Mouse (Mus musculus) R1 (cell line): ENCODE measurements around the gene Boc.

Experiments used
- DNase-seq: peaks from one replicate; pipeline ENCODE4 v3.0.0-alpha.2; 2018; ENCODE audit warnings: low read depth, low spot score

Gene Boc

GRCm38 (mm10) chr16:44527218-44527905 is 31.3 kb downstream of the Boc start:
- DNase-seq = no peak

- DNase-seq = no peak
These were observed 32.0 kb downstream of the Boc start for GRCm38 (mm10) chr16:44526689-44527088.

DNA sequence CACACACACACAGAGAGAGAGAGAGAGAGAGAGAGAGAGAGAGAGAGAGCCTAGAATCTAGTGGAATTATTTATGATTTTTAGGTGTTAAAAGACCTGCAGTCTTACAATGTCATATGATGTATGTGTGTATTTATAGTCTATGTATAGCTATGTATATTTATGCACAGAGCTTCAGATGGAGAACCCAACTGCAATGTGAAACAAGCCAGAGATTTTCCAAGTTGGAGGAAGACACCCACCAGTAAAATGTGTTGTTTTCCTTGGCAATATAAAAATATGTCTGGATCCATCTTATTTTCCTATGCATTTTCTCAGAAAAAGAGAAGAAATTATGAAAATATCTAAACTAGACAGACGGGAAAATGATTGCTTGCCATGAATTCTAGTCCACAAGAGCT is 32.7 kb downstream of the Boc start:
- DNase-seq = no peak

DNA sequence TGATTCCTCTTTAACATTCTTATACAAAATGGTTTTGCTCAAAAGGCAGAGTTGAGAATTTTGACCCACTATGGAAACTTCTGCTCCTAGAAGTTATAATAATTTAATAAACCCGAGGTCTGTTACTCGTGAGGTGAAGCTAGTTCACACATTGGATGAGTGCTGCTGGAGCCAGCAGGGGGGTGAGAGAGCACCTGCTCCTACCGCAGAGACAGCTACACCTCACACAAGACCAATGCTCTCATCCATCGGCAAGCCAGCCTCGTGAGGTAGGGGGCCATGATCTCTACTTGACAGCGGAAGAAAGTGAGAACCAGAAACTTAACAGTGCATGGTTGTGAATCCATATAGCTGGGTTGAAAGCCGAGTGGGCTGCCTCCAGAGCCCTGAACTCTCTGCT is 35.1 kb downstream of the Boc start:
- DNase-seq = no peak

DNA sequence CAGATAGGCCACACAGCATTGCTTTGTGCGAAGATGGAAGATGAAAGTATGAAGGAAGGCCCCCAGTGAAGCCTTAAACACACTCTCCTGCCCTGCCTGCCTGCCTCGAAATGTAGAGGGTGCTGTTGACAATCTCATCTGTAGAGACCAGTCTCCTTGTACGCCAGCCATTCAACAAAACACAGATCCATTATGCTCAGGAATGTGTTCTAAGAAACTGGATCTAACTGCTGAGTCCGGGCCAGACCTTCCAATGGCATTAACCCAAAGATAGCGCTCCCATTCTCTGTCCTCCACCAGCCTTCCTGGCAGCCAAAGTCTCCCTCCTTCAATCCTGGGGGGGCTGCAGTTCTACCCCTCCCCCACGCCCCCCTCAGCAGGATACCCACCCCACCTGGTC is 42.2 kb downstream of the Boc start:
- peak; percentile 39 for DNase-seq

DNA sequence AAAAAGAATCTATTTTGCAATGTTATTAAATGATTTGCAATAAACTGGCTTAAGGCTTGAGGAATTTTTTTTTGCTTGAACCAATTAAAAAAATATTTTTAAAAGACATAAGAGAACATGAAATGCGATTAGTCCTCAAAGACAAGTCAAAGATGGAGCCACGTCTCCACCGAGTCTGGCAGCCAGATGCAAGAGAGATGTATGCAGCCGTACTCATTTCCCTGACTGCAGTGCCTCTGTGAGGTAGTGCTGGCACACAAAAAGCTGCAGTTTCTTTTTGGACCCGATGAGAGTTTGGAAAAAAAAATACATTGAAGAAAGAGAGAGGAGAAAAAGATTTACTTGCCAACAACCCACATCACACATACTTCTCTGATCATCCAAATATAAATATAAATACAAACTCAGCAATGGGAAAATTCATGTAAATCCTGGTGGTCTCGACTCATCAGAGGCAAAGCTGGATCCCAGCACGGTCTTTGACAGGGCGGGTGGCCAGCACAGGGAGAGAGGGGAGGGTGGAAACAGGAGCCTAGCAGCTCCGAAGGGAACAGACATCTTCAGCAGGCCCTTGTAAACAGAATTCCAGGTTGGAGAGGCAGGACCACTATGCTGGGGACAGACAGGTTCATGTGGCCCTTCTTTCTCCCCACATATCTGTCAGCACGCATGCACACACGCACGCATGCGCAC is 48.0 kb downstream of the Boc start:
- DNase-seq = no peak

GRCm38 (mm10) chr16:44509458-44510344 is 49.0 kb downstream of the Boc start:
- DNase-seq = no peak

GRCm38 (mm10) chr16:44508772-44509171 is 49.9 kb downstream of the Boc start:
- DNase-seq = no peak

DNA sequence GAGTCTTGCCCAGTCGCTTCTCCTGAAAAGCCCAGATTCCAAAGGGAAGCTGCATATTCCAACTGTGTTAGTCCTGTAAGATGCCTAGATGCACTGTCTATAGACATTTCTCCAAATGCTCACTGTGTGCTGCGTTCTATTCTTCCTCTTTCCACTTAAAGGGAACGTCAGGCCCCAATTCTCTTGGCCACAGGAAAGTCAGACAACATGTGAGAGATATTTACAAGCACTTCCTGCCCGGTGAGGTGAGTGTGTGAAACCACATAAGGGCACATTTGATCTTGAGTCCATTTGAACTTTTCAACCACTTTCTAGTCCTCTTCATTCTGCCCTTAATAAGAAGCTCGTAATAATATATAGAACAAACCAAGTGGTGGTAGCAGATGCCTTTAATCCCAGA is 50.7 kb downstream of the Boc start:
- DNase-seq = no peak

DNA sequence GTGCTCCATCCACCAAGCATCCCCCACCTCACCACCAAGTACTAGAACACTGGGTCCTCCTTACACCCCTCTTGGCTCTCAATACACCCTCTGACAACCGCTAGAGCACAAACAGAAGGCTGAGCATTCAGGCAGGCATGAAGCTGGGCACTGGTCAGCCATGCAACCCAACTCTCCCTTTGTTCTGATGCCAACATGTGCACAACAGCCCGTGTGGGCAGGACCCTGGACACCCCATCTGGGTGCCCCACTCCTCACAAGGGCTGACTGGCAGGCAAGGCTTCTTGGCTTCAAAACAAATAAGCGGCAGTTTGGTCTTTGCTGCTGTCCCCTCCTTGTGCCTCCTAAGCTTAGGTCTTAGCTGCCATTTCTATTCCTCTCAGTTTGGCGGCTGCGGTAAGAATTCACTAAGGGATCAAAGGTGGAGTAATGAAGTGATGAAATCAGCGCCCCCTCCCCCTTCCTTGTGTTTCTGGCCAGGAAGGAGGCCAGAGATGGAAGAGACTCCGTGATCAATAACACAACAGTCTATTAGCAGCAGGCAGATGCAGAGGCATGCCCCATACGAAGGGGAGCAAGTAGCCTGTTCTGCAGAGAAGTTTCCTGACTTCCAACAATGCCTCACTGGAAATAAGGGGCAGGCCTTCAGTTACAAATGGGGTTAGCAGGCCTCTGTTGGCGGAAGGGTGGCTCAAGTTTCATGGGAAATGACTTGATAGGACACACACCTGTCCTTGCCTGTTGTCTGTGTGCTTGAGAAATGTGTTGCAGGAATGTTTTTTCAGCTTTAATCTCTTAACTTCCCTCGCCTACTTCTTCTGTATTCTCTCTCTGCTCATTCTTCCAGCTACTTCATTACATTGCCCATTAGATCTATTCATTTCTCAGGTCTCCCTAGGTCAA is 51.4 kb downstream of the Boc start:
- no peak for DNase-seq

DNA sequence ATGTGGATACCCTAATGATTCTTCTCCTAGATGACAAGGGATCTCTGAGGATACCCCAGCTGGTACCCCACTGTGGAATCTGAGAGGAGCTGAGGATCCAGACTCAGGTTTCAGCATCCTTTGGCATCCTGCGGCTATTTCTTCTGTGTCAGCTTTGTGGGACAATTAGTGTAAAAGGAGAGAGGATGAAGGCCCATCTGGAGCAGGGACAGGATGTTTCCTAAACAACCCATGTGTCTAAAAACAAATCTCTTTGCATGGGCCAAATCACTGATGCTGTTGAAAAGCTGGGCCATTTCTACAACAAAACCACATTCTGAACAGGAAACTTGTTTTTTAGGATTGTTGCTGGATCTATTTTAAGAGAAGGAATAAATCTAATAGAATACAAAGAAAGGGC is 53.5 kb downstream of the Boc start:
- DNase-seq = no peak

DNA sequence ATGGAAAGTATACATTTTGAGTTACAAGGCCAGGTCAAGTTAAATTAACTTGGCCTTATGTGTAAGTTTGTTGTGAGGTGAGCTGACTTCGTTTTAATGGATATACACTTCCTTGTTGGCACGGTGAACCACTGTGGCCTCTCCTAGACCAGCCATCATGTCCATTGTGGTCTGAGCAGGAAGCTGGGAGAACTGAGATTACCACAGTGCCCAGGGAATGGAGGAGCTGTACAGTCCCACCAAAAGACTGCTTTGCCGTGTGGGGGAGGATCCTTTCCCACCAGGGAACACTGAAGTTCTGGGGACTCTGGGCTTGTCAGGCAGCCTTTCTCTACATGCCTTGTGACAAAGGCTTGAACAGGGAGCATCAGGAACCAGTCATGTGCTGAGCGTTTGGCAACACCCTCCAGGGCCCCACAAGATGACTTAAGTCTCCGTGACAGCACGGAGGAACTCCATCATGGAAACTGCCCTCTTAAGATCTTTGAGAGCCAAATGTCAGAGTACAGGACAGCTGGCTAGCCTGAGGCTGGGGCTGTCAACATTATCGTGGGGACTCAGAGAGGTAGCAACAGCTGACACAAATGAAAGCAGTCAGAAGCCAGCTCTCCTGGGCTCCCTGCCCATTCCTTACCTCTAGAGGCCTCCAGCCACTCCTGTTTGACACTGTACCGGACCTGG is 55.7 kb downstream of the Boc start:
- DNase-seq = no peak

- DNase-seq = no peak
These were observed 56.4 kb downstream of the Boc start for GRCm38 (mm10) chr16:44502325-44502724.

DNA sequence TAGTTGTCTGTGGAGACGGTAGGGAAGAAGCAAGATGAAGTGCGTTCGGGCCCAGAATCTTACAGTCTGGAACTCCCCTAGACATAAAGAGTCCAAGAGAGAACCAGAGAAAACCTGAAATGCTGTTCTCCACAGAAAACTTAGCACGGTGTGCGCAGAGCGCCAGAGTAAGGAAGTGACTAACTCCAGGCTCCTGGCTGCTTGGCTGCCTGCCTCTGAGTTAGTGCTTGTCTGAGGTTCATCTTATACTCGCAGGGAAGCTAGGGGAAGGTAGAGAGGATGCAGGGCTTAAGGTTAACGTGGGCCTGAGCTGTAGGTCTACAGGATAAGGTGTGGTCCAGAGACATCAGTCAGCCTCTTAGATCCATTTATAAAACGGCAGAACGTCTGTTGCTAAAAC is 56.9 kb downstream of the Boc start:
- no peak for DNase-seq

GRCm38 (mm10) chr16:44498447-44498846 is 60.2 kb downstream of the Boc start:
- peak; percentile 72 for DNase-seq

GRCm38 (mm10) chr16:44496971-44497464 is 61.7 kb downstream of the Boc start:
- DNase-seq = no peak

DNA sequence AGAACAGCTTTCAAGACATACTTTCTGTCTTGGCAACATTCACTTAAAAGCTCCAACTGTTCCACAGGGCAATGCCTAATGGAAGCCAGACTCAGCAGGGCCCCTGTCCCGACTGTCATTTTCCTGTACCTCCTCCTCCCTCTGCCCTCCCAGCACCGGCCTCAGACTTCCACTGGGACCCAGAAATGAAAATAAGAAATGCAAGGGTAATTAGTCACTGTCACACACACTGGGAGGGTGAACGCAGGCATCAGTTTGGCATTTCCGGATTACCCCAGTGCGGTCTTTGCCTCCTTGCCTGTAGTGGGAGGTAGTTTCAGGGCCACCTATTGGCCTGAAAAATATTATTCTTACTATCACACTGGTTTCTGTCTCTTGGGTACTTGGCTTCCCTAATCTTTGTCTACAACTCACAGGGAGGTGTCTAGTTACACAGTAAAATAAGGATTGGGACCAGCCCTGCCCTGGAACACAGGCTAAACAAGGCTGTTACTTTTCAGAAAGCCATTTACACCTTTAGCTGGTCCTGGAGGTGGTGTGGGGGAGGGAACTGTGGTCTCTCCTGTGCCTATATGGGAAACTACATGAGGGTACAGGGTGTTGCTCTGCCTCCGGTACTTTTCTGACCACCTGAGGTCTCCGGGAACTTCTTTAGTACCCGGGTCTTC is 64.1 kb downstream of the Boc start:
- no peak for DNase-seq

DNA sequence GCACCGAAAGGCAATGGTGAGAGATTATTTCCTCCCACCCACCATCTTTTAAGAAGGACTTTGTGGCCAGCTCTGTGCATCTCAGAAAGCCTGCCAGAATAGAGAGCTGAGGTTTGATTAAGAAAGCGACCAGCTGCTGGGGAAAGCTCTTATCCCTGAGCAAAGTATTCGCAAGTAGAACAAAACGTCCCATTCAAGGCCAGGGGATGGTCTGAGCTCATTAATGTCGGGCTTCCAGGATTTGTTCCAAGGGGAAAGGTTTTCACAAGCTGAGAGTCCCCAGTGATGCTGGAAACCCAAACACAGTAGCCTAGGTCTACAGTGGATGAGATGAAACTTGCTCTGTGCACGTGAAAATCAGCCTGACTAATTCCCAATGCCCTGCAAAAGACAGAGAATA is 64.8 kb downstream of the Boc start:
- no peak for DNase-seq

GRCm38 (mm10) chr16:44492706-44493105 is 66.0 kb downstream of the Boc start:
- no peak for DNase-seq

DNA sequence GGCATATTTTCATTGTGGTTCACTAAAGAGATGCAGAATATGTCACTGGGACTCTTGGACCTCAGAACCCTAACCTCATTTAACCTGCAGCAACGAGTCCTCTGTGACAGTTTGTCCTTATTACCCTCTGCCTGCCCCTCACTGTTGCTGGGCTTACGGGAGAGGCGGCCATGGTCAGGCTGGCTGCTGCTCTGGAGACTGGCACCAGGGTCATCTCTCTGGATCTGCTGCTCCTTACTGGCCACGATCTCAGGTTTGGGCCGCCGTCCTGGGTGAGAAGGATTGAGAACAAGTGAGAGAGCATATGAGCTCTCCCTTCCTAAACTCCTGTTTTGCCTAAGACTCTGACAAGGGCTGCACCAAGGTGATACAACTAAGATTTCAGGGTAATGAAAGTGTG is 66.5 kb downstream of the Boc start:
- DNase-seq = no peak
